Mouse (Mus musculus) c-Kit-positive CD71-positive TER-119-negative erythroid progenitor cells, embryonic 14.5 days (primary cell): ENCODE results near the gene Crybb1.

ENCODE experiments used
- DNase-seq: peaks from one replicate; pipeline ENCODE4 v3.0.0-alpha.2; 2013; ENCODE audit warnings: low read depth

Crybb1 gene

DNA sequence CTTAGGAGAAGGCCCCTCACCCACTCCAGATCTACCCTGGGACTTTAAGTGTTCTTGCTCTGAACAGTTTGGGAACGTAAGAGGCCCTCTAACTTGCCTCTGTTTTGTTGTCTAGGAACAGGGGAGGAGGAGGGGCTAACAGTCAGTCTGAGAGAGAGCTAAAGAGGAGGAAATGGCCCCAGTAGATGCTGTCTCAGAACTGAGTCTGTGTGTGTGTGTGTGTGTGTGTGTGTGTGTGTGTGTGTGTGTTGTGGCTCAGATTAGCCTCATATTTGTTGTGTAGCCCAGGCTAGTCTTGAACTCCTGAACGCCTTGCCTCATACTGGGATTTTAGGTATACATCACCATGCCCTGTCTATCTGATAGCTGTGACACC, 31.0 kb downstream of the Crybb1 start:
- no peak for DNase-seq

DNA sequence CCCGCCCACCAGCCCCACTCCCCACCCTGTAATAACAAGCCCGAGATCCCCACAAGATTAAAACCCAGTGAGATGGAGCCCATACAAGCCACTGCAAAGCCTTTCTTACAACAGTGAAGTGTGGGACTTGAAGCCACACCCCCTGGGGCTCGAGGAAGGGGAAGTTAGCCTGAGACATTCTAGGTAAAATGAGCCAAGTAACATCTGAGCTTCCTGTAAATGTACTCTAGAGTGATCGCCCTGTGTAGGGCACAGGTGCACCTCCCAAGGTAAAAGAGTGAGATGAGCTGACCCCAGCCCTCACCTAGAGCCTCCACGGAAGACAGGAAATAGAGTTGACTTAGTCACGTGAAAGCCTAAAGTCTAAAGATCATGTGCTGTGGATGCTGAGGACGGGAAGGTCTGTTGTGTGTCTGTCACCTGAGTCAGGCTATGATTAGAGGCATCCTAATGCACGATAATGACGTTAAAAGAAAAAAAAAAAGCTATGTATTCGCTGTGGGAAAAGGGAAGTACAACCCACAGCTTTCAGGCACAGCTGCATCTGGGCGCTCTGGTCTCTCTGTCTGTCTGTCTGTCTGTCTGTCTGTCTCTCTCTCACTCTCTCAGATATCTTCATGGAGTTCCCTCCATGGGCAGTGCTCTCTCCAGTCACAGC, 31.5 kb downstream of the Crybb1 start:
- DNase-seq: no peak

DNA sequence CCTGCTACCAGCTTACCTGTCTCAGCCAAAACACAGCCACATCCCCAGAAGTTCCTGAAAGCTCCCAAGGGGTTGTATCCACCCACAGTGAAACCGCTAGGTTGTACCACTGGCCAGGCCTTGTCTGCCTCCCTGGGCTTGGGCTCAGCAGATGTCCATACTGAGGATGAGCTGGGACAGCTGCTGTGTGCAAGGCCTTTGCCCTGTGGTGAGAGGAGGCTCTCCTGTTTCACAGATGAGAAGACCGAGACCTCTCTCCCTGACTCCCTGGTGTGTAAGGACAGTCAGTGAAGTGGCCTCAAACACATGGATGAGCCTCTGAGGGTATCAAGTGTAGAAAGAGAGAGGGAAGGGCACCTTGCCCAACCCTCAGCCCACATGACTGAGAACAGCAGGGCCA, 32.0 kb downstream of the Crybb1 start:
- DNase-seq: no peak

DNA sequence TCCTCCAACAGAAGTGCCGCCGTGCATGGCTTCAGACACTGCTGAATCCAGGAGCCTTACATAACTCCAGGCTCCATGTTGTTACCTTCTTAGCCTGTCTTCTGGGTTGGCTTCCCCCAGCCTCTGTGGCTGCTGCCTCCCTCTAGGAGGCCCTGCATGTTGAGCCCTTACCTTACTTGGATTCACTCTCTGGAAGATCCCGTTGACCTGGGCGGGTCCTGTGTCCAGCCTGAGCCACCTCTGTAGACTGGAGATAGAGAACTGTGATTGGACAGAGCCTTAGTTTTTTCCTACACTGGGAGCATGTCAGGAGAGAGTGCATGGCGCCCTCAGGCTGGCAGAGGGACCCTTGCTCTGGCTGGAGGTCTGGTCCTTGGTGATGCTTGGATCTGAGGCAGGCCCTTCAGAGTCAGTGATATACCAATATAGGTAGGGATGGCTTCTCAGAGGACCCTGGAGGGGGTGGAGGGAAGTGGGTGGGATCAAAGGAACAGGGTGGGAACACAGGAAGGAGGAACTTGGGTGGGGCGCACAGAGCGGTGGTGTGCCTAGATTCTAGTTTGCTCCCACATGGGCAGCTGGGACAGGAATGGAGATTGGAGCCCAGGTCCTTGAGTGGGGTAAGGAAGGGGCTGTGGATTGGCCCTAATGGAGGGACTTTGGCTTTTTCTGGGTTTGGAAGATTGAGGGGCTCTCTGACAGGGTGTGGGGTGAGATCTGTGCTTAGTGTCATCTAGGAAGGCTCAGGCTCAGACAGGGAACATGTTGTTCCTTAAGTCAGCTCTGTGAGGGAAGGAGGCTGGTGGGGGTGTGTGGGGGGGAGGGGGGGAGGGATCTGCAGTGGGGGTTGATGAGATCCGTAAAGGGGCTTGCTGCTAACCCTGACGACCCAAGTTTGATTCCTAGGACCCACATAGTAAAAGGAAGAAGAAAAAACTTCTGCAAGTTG, 32.9 kb downstream of the Crybb1 start:
- DNase-seq: no peak

DNA sequence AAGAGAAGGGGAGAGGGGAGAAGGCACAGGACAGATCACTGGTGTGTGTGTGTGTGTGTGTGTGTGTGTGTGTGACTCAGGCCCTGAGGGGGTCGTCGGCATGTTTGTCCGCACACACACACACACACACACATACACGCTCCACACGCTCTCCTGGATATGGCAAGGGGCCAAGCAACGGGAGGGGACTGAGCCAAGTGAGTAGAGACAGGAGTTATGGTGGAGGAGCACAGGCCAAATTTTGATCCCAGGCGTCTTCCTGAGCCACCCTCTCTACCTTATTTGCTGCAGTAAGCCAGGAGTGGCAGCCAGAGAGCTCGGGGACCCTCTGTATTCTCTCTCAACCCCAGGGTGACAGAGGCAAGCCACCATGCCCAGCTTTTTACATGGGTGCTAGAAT, 33.6 kb downstream of the Crybb1 start:
- no peak for DNase-seq

DNA sequence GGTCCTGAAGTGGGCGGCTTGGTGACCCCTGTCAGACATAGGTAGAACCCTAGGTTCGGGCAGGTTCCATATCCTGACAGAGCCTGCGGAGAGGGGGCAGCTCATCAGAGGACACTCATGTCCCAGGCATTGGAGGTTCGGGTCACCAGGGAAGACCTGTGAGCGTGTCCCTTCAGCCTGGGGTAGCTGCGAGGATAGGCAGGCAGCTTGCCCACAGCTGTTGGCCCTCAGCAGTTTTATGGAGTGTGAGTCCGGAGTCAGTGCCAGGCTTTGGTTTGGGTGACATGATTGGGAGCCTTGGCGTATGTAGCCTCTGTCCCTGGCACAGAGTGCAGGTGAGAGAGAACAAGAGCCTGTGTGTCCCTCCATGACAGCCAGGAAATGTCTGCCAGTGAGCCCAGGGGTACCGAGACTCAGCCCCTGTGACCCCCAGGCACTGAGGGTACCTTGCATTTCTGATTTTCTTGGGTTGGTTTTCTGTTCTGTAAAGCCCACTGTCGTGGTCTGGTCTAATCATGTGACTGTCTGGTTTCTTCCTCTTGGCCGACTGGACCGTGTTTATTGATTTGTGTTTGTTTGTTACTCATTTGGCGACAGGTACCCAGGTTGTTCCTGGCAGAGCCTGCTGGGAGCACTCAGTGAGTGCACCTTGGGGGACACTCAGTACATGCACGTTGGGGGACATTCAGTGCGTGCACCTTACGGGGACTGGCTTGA, 34.4 kb downstream of the Crybb1 start:
- DNase-seq: no peak

DNA sequence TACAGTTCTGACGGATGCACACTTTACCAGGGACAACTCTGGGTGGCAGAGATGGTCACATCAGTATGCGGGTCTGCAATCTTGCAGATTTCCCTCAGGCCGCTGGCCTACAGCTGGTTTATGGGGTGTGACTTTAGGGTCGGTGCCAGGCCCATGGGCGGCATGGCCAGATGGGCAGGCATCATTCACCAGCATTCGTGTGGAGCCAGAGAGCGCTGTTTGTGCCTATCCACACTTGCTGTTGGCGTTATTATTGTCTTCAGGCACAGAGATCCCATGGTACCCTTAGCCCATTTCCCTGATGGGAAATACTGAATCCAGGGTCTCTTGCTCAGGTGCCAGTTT, 34.9 kb downstream of the Crybb1 start:
- DNase-seq: no peak

DNA sequence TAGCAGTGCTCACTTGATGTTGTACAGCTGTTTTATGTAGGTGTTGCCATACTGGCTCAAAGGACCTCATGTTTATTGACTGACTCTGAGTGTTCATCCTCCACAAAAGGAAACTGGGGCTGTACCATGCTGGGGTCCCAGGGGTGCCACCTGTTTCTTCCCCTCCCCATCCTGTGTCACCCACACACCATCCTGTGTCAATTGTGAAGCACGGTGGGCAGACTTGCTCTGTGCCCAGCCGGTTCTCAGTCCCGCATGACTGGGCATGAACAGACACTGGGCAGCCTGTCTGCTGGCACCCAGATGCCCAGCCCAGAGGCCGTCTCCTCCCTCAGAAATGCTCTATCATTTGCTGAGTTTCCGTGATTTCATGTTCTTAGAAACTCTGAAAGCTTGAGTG, 36.3 kb downstream of the Crybb1 start:
- DNase-seq: no peak

DNA sequence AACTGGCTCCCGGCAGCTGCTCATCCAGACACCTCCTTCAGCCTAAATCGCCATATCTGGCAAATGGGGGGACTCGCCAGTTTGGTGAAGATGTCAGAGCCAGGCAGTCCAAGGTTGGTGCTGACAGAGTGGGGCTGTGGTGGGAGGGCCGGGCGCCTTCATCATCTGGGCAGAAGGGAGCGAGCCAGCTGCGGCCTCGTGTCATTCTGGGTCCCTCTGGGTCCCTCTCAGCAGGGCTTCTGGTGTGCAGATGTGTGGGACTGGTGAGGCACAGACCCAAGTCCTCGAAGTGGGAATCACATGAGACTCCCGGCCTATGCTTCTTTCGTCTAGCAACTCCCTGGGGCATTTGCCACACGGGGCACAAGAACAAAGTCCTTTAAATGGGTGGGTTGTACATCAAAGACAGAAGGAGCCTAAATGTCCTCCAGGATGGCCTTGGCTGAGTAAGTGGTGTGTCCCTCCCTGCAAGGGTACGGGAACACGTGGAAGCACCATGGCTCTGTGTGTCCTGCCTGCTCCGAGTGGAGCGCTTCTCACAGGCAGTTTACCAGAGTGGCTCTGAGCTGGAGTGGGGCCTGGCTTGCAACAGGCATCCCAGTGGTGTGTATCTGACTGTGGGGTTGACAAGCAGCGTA, 36.8 kb downstream of the Crybb1 start:
- no peak for DNase-seq

DNA sequence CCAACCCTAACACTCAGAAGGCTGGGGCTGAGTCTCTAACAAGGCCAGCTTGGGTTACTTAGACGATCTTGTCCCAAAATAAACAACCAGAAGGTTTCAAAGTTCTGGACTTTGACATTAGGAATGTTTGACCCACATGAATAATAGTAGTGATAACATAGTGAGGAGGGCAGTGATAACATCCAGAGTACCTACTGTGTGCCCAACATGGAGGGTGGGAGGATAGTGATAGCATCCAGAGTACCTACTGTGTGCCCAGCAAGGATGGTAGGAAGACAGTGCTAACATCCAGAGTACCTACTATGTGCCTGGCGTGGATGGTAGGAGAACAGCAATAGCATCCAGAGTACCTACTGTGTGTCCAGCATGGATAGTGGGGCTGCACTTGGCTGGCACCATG, 38.2 kb downstream of the Crybb1 start:
- no peak for DNase-seq

DNA sequence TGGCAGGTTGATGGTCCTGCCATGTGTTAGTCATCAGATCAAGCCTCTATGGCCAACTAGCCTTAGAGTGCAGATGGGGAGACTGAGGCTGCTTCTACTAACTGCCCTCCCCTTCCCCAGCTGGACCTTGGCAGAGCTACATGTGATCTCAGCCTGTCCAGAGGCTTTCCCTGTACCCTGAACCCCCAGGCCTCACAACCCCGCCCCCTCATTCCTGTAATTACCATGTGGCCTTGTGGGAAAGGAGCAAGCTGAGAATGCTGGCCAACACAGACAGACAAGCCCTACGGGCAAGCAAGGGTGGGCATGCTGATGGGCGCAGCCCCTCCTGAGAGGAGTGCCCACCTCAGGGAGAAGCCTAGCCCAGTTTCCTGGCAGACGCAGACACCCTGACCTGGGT, 39.1 kb downstream of the Crybb1 start:
- DNase-seq: no peak

DNA sequence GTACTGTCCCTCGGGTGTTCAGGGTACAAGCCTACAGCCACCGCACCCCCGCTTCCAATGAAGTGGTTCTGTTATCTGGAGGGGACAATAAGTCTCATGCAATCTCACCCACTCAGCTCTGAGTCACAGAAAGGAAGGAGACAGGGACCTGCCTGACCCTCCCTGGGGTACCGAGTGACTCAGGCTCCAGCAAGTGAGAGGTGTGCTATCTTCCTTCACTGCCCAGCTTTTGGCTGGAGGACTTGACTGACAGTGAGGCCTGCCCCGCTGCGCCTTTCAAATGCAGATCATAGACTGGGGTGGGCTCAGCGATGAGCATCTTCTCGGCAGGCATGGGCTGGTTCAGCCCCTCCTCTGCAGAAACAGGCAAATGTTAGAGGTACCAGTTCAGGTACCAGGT, 39.5 kb downstream of the Crybb1 start:
- no peak for DNase-seq

DNA sequence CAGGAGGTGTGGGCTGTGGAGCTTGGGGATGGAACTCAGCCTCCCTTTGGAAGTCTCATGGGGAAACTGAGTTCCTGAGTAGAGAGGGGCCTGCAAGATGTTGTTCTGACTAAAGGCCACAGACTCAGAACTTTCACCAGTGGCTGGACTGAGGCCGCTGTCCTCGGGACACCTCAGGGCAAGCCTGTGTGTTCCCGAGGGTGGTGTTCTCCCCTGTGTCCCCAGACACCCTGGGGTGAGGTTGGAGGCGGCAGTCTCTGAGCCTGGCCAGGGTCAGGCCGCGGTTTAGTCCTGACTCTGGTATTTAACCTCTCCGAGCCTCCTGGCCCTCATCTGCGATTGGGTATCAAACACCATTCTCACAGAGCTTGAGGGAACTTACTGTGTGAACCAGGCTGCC, 39.9 kb downstream of the Crybb1 start:
- DNase-seq: no peak

DNA sequence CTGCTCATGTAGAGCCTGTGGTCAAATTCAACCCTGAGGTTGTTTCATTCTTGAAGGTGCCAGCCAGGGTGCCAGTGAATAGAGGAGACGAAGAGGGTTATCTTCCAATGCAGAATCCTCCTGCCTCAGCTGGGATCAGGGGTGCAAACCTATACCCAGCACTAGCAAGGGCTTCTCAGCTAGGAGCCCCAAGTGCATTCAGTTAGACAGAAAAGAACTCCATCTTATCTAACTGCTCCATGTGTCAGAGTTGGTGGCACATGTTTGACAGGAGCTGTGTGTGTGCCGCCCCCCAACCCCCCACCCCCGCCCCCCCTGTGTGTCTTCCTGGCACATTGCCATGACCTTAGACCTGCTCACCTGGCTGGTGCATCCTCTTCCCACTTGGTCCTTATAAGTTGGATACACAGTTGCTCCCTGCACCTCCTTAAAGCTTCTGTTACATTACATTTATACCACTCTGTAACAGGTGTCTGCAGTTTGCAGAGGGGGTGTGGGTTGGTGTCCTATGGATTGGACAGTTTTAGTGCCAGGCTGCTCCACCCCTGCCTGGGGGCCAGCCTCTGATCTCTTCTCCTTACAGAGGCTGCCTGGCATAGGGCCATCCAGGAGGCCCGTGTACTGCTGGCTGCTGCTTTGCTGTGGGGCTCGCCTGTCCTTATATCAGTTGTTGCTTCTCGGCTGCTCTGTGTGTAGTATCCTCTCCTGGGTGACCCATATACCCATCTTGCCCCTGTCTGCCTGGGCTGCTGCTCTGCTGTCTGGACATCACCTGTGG, 41.0 kb downstream of the Crybb1 start:
- no peak for DNase-seq

DNA sequence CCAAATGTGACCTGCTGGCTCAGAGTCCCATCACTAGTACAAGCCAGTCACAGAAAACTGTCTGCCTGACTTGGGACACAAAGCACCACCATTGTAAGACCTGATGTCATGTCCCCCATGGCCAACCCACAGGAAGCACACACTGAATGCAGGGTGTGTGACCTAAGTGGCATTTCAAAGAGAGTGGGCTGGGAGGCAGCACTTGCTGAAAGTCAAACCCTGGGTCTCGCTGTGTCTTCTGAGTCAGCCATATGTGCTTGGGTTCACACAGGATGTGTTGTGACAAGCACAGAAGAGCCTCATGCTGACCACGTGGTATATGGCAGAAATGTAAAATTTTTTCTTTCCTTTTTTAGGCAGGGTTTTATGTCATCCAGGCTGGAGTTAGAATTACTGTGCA, 41.6 kb downstream of the Crybb1 start:
- no peak for DNase-seq

DNA sequence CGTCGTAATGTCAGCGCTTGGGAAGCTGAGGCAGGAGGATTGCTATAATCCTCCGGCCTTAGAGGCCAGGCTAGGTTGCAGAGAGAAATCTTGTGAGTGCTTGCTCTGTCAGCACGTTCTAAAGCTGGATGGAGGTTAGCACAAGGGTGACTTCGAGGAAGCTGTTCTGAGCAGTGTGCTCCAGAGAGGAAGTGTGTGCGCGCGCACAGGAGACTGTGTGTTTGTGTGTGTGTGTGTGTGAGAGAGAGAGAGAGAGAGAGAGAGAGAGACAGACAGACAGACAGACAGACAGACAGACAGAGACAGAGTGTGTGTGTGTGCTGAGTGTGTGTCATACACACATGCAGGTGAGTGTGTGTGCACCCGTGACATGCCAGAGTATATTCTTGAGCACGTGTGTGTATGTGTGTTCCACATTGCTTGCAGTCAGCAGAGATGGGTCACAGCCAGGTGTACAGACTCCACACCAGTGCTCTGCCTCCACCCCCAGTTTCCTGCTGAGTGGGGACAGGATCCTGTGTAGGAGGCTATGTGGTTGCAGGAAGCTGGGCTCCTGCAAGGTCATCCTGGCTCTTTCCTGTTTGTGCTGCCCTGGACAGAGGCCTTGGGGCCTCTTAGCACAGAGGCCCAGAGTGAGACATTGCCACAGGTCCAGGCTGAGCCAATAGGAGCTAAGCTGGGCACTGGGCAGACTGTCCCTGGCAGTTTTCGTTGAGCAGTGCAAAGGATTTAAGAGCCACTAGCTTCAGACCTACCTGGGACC, 42.8 kb downstream of the Crybb1 start:
- DNase-seq: no peak

DNA sequence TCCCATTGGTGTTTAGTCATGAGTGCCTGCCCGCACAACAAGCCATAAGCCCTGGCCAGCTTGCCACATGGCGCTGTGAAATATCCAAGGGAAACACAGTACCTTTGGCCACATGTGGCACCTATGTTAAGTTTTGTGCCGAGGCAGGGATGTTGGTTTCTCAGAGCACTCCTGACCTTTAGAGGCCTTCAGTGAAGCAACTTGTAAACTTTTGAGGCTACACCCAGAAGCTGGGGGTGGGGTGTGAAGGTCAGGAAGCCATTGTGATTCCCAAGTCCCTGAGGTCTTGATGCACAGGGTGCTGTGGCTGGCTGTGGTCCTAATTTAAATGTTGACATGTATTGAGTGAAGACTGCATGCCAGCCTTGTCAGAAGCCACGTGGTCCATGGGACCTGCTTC, 43.8 kb downstream of the Crybb1 start:
- DNase-seq: no peak

DNA sequence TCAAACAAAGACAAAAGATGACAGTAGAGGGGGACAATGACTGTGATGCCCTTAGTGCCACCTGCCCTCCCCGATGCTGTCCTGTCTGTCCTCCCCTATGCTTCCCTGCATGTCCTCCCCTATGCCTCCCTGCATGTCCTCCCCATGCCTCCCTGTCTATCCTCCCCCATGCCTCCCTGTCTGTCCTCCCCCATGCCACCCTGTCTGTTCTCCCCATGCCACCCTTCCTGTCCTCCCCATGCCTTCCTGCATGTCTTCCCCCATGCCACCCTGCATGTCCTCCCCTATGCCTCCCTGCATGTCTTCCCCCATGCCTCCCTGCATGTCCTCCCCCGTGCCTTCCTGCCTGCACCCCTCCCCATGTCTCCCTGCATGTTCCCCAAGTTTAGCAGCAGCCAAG, 44.5 kb downstream of the Crybb1 start:
- DNase-seq: no peak

DNA sequence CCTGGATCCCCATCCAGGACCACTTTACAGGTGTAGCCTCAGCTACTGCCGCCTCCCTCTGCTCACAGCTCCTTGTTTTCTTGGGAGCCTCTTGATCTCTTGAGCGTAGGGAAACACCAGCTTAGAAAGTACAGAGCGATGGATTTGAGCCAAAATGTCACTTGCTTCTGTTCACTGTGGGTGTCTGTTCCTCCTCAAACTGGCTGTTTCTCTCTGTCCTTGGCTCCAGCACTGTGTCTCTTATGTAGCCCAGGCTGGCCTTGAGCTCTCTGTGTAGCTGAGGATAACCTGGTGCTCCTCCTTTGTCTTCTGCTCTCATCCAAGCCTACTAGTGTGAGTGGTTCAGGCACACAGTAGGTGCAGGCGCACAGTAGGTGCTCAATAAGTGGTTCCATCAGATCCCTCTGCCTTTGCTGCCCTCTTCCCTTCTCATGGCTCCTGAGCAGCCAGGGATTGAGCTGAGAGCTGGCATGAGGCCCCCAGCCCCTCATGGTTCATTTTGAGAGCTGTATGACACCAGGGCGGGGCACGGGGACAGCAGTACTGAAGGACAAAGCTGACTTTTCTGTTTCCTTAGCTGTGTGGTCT, 45.2 kb downstream of the Crybb1 start:
- DNase-seq: no peak

DNA sequence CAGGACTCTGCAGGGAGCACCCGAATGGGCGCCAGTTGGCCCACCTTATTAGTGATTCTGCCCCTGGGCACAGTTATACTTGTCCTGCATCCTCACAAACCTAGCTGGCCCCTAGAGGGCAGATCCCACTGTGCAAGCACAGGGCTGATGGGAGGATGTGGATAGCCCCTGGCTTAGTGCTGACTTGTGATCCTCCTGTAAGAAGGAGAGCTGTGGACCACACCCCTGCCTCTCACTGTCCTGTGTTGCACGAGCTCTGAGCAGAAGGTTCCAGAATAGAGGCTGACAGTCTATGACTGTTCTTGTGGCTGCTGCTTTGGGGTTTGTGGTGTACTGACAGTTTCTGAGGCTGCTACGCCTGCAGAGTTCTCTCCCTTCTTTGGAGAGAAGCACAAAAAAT, 46.1 kb downstream of the Crybb1 start:
- no peak for DNase-seq

DNA sequence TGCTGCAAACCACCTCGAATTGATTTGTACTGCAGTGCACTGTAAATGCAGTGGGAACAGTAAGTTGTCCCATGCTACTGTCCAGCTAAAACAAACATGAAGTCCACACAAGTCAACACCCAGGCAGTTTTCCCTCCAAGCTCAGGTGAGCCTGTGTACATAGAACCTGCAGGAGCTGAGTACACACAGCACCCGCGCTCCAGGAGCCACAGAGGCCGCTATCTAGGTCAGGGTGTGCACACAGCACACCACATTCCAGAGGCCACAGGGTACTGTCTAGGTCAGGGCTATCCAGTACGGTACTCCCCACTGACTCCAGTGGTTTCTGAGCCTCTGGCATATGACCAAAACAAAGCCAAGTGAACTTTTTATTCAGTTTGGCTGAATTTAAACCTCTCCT, 46.7 kb downstream of the Crybb1 start:
- no peak for DNase-seq
